Mouse (Mus musculus): Measurements from ENCODE around the gene Fbxl17. TPM values are rescaled to one million over a fixed set of nuclear protein-coding genes. Genes with fewer than 3 reads are reported as not detected.

Gene Fbxl17
- 5.8 and 6.9 TPM in 2 replicates for polyA plus RNA-seq (2014; fragmentation: Nextera tagmentation; extraction: Ambion mirVana)

DNA sequence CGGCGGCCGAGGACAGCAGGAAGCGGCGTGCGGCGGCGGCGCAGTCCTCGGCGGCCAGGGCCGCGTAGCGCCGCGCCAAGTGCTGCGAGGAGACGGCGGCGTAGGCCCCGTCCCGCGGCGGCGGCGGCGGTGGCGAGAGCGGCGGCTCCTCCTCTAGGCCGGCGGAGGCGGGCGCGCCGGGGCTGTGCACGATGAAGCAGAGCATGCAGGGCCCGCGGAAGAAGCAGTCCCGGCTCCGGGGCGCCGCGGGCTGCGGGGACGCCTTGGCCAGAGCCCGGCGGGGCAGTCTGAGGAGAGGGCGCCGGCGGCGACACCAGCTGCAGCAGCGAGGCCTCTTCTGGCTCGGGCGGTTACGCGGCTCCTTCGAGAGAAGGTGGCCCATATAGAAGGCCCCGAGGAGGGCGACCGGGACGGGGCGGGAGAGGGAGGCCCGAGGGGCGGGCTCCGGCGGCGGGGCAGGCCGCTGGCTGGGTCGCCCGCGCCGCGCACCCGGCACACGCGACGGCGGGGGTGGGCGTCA is at the start of gene Fbxl17:
TSS of gene Fbxl17 (minus strand) at position 382 of the 520 bp plus-strand sequence.
- Histone ChIP-seq H3K9ac (ENCODE audit: low read length) (peak within 1 kb of the TSS; percentile 96), H3K27ac (ENCODE audit: low read depth, low read length) (peak within 1 kb of the TSS; percentile 96), H3K9me3 (ENCODE audit: control insufficient read depth, low read length) (no peaks in the 10 kb centered on the region), H3K27me3 (ENCODE audit: control insufficient read depth, insufficient read depth, low read length) (no peaks in the 10 kb centered on the region), H3K4me2 (ENCODE audit: low read depth, low read length, severe bottlenecking) (peak within 1 kb of the TSS; percentile 66), H3K36me3 (ENCODE audit: control insufficient read depth, insufficient read depth, low read length) (no peaks in the 10 kb centered on the region), H3K4me3 (ENCODE audit: low read depth, low read length) (peak within 1 kb of the TSS; percentile 86), H3K4me1 (replicated peaks; ENCODE audit: control insufficient read depth, insufficient read depth, low read length) (peaks cover 4% of the 10 kb centered on the region; the same call in 1 of the 2 replicates)
- peak; percentile 66 for ATAC-seq (replicated peaks; ENCODE audit: low FRiP score)
- peak; percentile 84 for DNase-seq (ENCODE audit: low spot score)
- under 1% methylated on average over 59 of the region's 80 CpGs for WGBS

DNA sequence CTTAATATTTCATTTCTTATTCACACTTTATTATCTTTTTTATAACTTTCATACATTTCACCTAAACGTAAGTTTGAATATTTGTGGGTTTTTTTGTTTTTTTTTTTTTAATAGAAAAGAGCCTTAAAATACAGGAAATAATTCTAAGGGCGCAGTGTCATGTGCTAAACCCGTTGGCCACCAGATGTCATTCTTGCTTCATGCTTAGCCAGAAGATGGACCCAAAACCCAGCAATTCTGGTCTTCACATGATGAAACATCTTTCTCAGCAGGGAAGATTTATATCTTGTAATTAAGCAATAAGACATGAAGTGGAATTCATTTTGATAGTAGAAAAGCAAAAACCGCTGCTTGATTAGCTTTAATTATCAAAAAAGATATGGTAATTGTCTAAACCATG is 47.6 kb upstream of the Fbxl17 start:
- DNase-seq (ENCODE audit: low spot score) (no peak), ATAC-seq (replicated peaks; ENCODE audit: low FRiP score) (no peak)
- no peaks in the 10 kb centered on the region for H3K27me3 ChIP-seq (ENCODE audit: control insufficient read depth, insufficient read depth, low read length)
- H3K4me2 ChIP-seq (ENCODE audit: low read depth, low read length, severe bottlenecking): no peak overlapping the region
- no peaks in the 10 kb centered on the region for H3K4me1 ChIP-seq (replicated peaks; ENCODE audit: control insufficient read depth, insufficient read depth, low read length)
- H3K9me3 ChIP-seq (ENCODE audit: control insufficient read depth, low read length): no peaks in the 10 kb centered on the region
- H3K4me3 ChIP-seq (ENCODE audit: low read depth, low read length): no peak overlapping the region
- no peaks in the 10 kb centered on the region for H3K36me3 ChIP-seq (ENCODE audit: control insufficient read depth, insufficient read depth, low read length)
- 82% methylated on average over 4 of the region's 4 CpGs for WGBS
- no peak overlapping the region for H3K27ac ChIP-seq (ENCODE audit: low read depth, low read length)
- no peak overlapping the region for H3K9ac ChIP-seq (ENCODE audit: low read length)

DNA sequence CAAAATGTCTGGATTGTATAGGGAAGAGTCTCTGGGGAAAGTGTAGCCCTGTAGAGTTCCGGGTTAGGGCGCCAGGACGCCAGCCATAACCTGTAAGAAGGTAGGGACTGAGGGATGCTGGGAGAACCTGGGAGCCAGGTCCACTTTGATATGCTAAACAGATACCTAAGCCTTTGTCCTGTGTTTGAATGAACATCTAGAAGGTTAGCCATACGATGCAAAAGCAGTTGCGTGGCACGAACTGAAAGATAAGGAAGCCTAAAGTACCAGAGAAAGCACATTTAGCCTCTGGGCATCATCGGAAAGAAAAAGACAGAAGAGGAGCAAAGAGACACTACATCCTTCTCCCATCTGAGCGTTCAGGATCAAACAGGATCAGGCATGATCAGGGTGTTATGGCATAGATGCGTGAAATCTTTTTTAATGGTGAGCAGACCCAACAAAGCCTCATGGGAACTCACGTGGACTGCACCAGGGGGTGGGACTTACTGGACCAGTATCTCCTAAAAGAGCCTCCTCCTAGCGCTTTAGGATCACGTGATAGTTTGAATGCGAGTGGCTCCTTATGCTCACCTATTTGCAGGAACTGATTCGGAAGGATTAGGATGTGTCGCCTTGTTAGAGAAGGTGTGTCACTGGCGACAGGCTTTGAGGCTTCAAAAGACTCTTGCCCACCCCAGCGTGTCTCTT is 34.9 kb upstream of the Fbxl17 start:
- H3K27ac ChIP-seq (ENCODE audit: low read depth, low read length): no peak overlapping the region
- ATAC-seq (replicated peaks; ENCODE audit: low FRiP score) (no peak), DNase-seq (ENCODE audit: low spot score) (no peak)
- 90% methylated on average over 17 of the region's 17 CpGs for WGBS
- H3K9me3 ChIP-seq (ENCODE audit: control insufficient read depth, low read length): no peaks in the 10 kb centered on the region
- no peak overlapping the region for H3K9ac ChIP-seq (ENCODE audit: low read length)
- no peak overlapping the region for H3K4me3 ChIP-seq (ENCODE audit: low read depth, low read length)
- H3K27me3 ChIP-seq (ENCODE audit: control insufficient read depth, insufficient read depth, low read length): no peaks in the 10 kb centered on the region
- H3K4me1 ChIP-seq (replicated peaks; ENCODE audit: control insufficient read depth, insufficient read depth, low read length): no peaks in the 10 kb centered on the region; the same call in 1 of the 2 replicates
- no peaks in the 10 kb centered on the region for H3K36me3 ChIP-seq (ENCODE audit: control insufficient read depth, insufficient read depth, low read length)
- no peak overlapping the region for H3K4me2 ChIP-seq (ENCODE audit: low read depth, low read length, severe bottlenecking)

DNA sequence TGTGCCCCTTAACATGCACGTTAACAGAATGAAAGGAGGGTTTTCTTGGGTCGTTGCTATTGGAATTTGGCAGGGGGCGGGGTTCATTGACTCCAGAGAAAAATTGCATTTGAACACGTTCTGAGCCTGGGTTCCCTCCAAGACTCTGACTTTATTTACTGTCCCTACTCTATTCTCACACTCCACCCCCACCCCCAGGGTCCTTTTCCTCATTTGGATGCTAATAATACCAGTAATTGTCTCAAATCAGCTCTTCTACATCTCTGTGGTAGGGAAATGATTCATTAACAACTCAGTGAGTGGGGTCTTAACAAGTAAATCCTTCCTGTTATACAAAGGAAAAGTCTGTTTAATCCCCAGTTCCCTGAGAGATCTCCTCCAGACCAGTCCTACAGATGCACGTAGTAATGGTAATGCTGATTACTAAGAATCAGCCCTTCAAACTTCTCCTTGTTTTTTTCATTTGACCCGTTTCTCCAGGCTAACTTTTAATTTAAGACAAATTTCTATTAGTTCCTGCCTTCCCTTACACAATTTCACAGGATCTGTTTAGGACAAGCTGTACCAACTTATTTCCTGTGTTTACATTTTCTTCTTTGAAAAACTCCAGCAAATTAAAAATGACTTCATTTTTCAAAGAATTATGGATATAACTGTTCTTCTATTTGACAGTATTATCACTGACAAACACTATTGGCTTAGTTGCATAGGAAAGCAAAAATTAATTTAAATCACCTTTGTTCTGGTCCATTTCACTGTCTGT is 33.4 kb upstream of the Fbxl17 start:
- H3K9me3 ChIP-seq (ENCODE audit: control insufficient read depth, low read length): no peaks in the 10 kb centered on the region
- no peak overlapping the region for H3K27ac ChIP-seq (ENCODE audit: low read depth, low read length)
- DNase-seq (ENCODE audit: low spot score): no peak
- WGBS: 7% methylated on average over 6 of the region's 6 CpGs
- H3K27me3 ChIP-seq (ENCODE audit: control insufficient read depth, insufficient read depth, low read length): no peaks in the 10 kb centered on the region
- 0 out of 2 replicates have a peak, but pooled peaks have one; percentile 33 for ATAC-seq (replicated peaks; ENCODE audit: low FRiP score)
- no peak overlapping the region for H3K4me3 ChIP-seq (ENCODE audit: low read depth, low read length)
- no peaks in the 10 kb centered on the region for H3K36me3 ChIP-seq (ENCODE audit: control insufficient read depth, insufficient read depth, low read length)
- H3K4me1 ChIP-seq (replicated peaks; ENCODE audit: control insufficient read depth, insufficient read depth, low read length): no peaks in the 10 kb centered on the region; the same call in 1 of the 2 replicates
- H3K9ac ChIP-seq (ENCODE audit: low read length): no peak overlapping the region
- no peak overlapping the region for H3K4me2 ChIP-seq (ENCODE audit: low read depth, low read length, severe bottlenecking)

DNA sequence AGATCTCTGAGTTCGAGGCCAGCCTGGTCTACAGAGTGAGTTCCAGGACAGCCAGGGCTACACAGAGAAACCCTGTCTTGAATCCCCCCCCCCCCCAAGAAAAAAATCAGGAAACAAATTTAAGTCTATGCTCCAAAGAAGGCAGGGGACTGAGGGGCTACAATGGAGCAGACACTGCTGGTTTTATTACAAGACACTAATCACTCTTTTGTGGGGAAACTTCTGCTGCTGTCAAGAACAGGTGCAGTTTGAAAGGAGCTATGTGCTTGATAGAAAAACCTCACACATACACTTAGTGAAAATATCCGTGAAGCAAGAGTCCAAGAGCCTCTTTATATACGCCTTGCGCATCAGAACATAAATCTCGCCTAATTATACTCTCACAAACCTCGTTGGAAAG is 29.7 kb upstream of the Fbxl17 start:
- Histone ChIP-seq H3K4me3 (ENCODE audit: low read depth, low read length) (no peak overlapping the region), H3K27ac (ENCODE audit: low read depth, low read length) (no peak overlapping the region), H3K4me1 (replicated peaks; ENCODE audit: control insufficient read depth, insufficient read depth, low read length) (no peaks in the 10 kb centered on the region; the same call in 1 of the 2 replicates), H3K9ac (ENCODE audit: low read length) (no peak overlapping the region), H3K9me3 (ENCODE audit: control insufficient read depth, low read length) (no peaks in the 10 kb centered on the region), H3K27me3 (ENCODE audit: control insufficient read depth, insufficient read depth, low read length) (no peaks in the 10 kb centered on the region), H3K4me2 (ENCODE audit: low read depth, low read length, severe bottlenecking) (no peak overlapping the region), H3K36me3 (ENCODE audit: control insufficient read depth, insufficient read depth, low read length) (no peaks in the 10 kb centered on the region)
- ATAC-seq (replicated peaks; ENCODE audit: low FRiP score) (no peak), DNase-seq (ENCODE audit: low spot score) (no peak)
- WGBS: 73% methylated on average over 6 of the region's 6 CpGs

- H3K9ac ChIP-seq (ENCODE audit: low read length): no peak overlapping the region
- no peak overlapping the region for H3K4me3 ChIP-seq (ENCODE audit: low read depth, low read length)
- 92% methylated on average over 2 of the region's 2 CpGs for WGBS
- no peak overlapping the region for H3K27ac ChIP-seq (ENCODE audit: low read depth, low read length)
- no peak for ATAC-seq (replicated peaks; ENCODE audit: low FRiP score)
- H3K27me3 ChIP-seq (ENCODE audit: control insufficient read depth, insufficient read depth, low read length): no peaks in the 10 kb centered on the region
- H3K9me3 ChIP-seq (ENCODE audit: control insufficient read depth, low read length): no peaks in the 10 kb centered on the region
- H3K4me1 ChIP-seq (replicated peaks; ENCODE audit: control insufficient read depth, insufficient read depth, low read length): no peaks in the 10 kb centered on the region
- no peaks in the 10 kb centered on the region for H3K36me3 ChIP-seq (ENCODE audit: control insufficient read depth, insufficient read depth, low read length)
- H3K4me2 ChIP-seq (ENCODE audit: low read depth, low read length, severe bottlenecking): no peak overlapping the region
- no peak for DNase-seq (ENCODE audit: low spot score)
Observed at GRCm38 (mm10) chr17:63520691-63521090, 20.9 kb upstream of the Fbxl17 start.

- WGBS: 97% methylated on average over 2 of the region's 2 CpGs
- H3K27ac ChIP-seq (ENCODE audit: low read depth, low read length): no peak overlapping the region
- no peak for ATAC-seq (replicated peaks; ENCODE audit: low FRiP score)
- DNase-seq (ENCODE audit: low spot score): no peak
- H3K36me3 ChIP-seq (ENCODE audit: control insufficient read depth, insufficient read depth, low read length): no peaks in the 10 kb centered on the region
- H3K9me3 ChIP-seq (ENCODE audit: control insufficient read depth, low read length): no peaks in the 10 kb centered on the region
- H3K4me3 ChIP-seq (ENCODE audit: low read depth, low read length): no peak overlapping the region
- H3K9ac ChIP-seq (ENCODE audit: low read length): no peak overlapping the region
- no peak overlapping the region for H3K4me2 ChIP-seq (ENCODE audit: low read depth, low read length, severe bottlenecking)
- H3K27me3 ChIP-seq (ENCODE audit: control insufficient read depth, insufficient read depth, low read length): no peaks in the 10 kb centered on the region
- H3K4me1 ChIP-seq (replicated peaks; ENCODE audit: control insufficient read depth, insufficient read depth, low read length): no peaks in the 10 kb centered on the region
Observed at GRCm38 (mm10) chr17:63510451-63510850, 10.6 kb upstream of the Fbxl17 start.

DNA sequence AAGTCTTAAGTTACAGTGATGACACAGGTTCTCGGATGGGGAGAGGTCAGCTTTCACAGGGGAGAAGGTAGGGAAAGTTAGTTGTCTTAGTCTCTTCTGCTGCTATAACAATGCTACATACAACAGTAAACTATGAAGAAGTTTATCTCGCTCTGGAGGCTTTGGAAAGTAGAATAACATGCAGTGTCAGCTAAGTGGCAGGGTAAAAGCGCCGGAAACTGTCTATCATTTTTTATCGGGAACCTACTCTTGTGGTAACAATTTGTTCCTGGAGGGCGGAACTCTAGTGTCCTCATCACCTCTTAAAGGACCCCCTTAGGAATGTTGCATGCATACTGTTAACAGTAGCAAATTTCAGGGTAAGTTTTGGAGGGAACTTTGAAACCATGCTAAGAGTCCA is 1.3 kb upstream of the Fbxl17 start:
- H3K36me3 ChIP-seq (ENCODE audit: control insufficient read depth, insufficient read depth, low read length): no peaks in the 10 kb centered on the region
- H3K9ac ChIP-seq (ENCODE audit: low read length): no peak overlapping the region
- 88% methylated on average over 6 of the region's 6 CpGs for WGBS
- no peak overlapping the region for H3K4me3 ChIP-seq (ENCODE audit: low read depth, low read length)
- H3K4me2 ChIP-seq (ENCODE audit: low read depth, low read length, severe bottlenecking): no peak overlapping the region
- ATAC-seq (replicated peaks; ENCODE audit: low FRiP score) (no peak), DNase-seq (ENCODE audit: low spot score) (no peak)
- H3K9me3 ChIP-seq (ENCODE audit: control insufficient read depth, low read length): no peaks in the 10 kb centered on the region
- peaks cover 4% of the 10 kb centered on the region; the same call in 1 of the 2 replicates for H3K4me1 ChIP-seq (replicated peaks; ENCODE audit: control insufficient read depth, insufficient read depth, low read length)
- no peaks in the 10 kb centered on the region for H3K27me3 ChIP-seq (ENCODE audit: control insufficient read depth, insufficient read depth, low read length)
- no peak overlapping the region for H3K27ac ChIP-seq (ENCODE audit: low read depth, low read length)
